Mouse (Mus musculus) forebrain, embryonic 10.5 days (tissue): ENCODE measurements at regions not wholly inside any gene's neighbourhood (a gene's known extent, or its start where the extent isn't known, plus 50 kb on each side); places are given as distances from the start of the nearest gene placed in this dataset.

Source experiments
- DNase-seq: peaks from one replicate; pipeline ENCODE4 v3.0.0-alpha.2; 2017; ENCODE audit warnings: low spot score; ENCODE audit errors: extremely low spot score
- H3K27ac ChIP-seq: fragments of 300-500 bp; sonication (generic); 2 replicates; pipeline ENCODE4 v1.5.1; 2016; ENCODE audit warnings: mild to moderate bottlenecking
- H3K27me3 ChIP-seq: fragments of 300-500 bp; sonication (generic); 2 replicates; pipeline ENCODE4 v1.6.1; 2016; ENCODE audit warnings: mild to moderate bottlenecking; ENCODE audit not compliant: poor library complexity, severe bottlenecking
- H3K36me3 ChIP-seq: fragments of 300-500 bp; sonication (generic); replicated peaks from 2 replicates; pipeline ENCODE4 v1.6.1; 2016; ENCODE audit warnings: mild to moderate bottlenecking, moderate library complexity
- H3K4me1 ChIP-seq: fragments of 300-500 bp; sonication (generic); 2 replicates; pipeline ENCODE4 v1.6.1; 2016
- H3K4me3 ChIP-seq: fragments of 300-500 bp; sonication (generic); 2 replicates; pipeline ENCODE4 v1.5.1; 2016; ENCODE audit warnings: mild to moderate bottlenecking, moderate library complexity
- H3K9me3 ChIP-seq: fragments of 300-500 bp; sonication (generic); 2 replicates; pipeline ENCODE4 v1.6.1; 2016; ENCODE audit warnings: mild to moderate bottlenecking, moderate library complexity
- WGBS: fragments of 180-500 bp; shearing (Covaris S2); methylation state at CpG from one replicate; pipeline ENCODE4 v1.1.7; 2016; 5-methylcytosine and 5-hydroxymethylcytosine counted together

GRCm38 (mm10) chr6:117479376-117479775 lies 311.0 kb downstream of the Cxcl12 start:
- no peaks in the 10 kb centered on the region for H3K9me3 ChIP-seq
- DNase-seq = no peak
- 71% methylated on average over 2 of the region's 2 CpGs for WGBS

GRCm38 (mm10) chr6:117480396-117480795 lies 312.1 kb downstream of the Cxcl12 start:
- Histone ChIP-seq H3K4me1 (no peaks in the 10 kb centered on the region), H3K4me3 (no peak overlapping the region), H3K27ac (no peak overlapping the region), H3K36me3 (no peaks in the 10 kb centered on the region), H3K9me3 (no peaks in the 10 kb centered on the region), H3K27me3 (no peaks in the 10 kb centered on the region)
- WGBS = 93% methylated on average over 2 of the region's 2 CpGs
- DNase-seq = no peak

More at GRCm38 (mm10) chr6:117479376-117479775, 311.0 kb downstream of the Cxcl12 start:
- no peaks in the 10 kb centered on the region for H3K27me3 ChIP-seq
- H3K36me3 ChIP-seq = no peaks in the 10 kb centered on the region
- H3K4me1 ChIP-seq = no peaks in the 10 kb centered on the region
- no peak overlapping the region for H3K27ac ChIP-seq
- H3K4me3 ChIP-seq = no peak overlapping the region

- no peaks in the 10 kb centered on the region for H3K9me3 ChIP-seq
- H3K27me3 ChIP-seq = no peaks in the 10 kb centered on the region
- WGBS = 95% methylated on average over 4 of the region's 4 CpGs
- H3K4me3 ChIP-seq = no peak overlapping the region
- H3K27ac ChIP-seq = no peak overlapping the region
- H3K4me1 ChIP-seq = no peaks in the 10 kb centered on the region
- H3K36me3 ChIP-seq = no peaks in the 10 kb centered on the region
- DNase-seq = no peak
Measured at GRCm38 (mm10) chr6:117489161-117489560, 320.8 kb downstream of the Cxcl12 start.

GRCm38 (mm10) chr6:117489761-117490396 lies 321.5 kb downstream of the Cxcl12 start:
- Histone ChIP-seq H3K36me3 (no peaks in the 10 kb centered on the region), H3K27me3 (no peaks in the 10 kb centered on the region), H3K4me3 (no peak overlapping the region), H3K27ac (no peak overlapping the region), H3K9me3 (no peaks in the 10 kb centered on the region), H3K4me1 (no peaks in the 10 kb centered on the region)
- no peak for DNase-seq
- WGBS = 88% methylated on average over 3 of the region's 3 CpGs

- no peak for DNase-seq
- H3K27me3 ChIP-seq = no peaks in the 10 kb centered on the region
- H3K27ac ChIP-seq = no peak overlapping the region
- 91% methylated on average over 1 of the region's 1 CpGs for WGBS
- no peaks in the 10 kb centered on the region for H3K36me3 ChIP-seq
- no peaks in the 10 kb centered on the region for H3K4me1 ChIP-seq
- no peak overlapping the region for H3K4me3 ChIP-seq
- no peaks in the 10 kb centered on the region for H3K9me3 ChIP-seq
Measured at GRCm38 (mm10) chr6:117494971-117495370, 326.6 kb downstream of the Cxcl12 start.

GRCm38 (mm10) chr6:117497337-117497736 lies 329.0 kb downstream of the Cxcl12 start:
- H3K27me3 ChIP-seq = no peaks in the 10 kb centered on the region
- 90% methylated on average over 5 of the region's 5 CpGs for WGBS
- no peaks in the 10 kb centered on the region for H3K36me3 ChIP-seq
- H3K4me3 ChIP-seq = no peak overlapping the region
- no peaks in the 10 kb centered on the region for H3K9me3 ChIP-seq
- no peak overlapping the region for H3K27ac ChIP-seq
- DNase-seq = no peak
- no peaks in the 10 kb centered on the region for H3K4me1 ChIP-seq

GRCm38 (mm10) chr6:117497904-117498303 lies 329.6 kb downstream of the Cxcl12 start:
- Histone ChIP-seq H3K4me1 (no peaks in the 10 kb centered on the region), H3K27ac (no peak overlapping the region), H3K4me3 (no peak overlapping the region), H3K9me3 (no peaks in the 10 kb centered on the region), H3K27me3 (no peaks in the 10 kb centered on the region), H3K36me3 (no peaks in the 10 kb centered on the region)
- no peak for DNase-seq
- WGBS = 92% methylated on average over 5 of the region's 5 CpGs

GRCm38 (mm10) chr6:117502346-117502745 lies 334.0 kb downstream of the Cxcl12 start:
- Histone ChIP-seq H3K27ac (no peak overlapping the region), H3K4me3 (no peak overlapping the region), H3K9me3 (no peaks in the 10 kb centered on the region), H3K27me3 (no peaks in the 10 kb centered on the region), H3K36me3 (no peaks in the 10 kb centered on the region), H3K4me1 (no peaks in the 10 kb centered on the region)
- DNase-seq = no peak
- 75% methylated on average over 5 of the region's 5 CpGs for WGBS

GRCm38 (mm10) chr6:117504771-117505170 lies 336.2 kb upstream of the Zfp637 start:
- Histone ChIP-seq H3K9me3 (no peaks in the 10 kb centered on the region), H3K27ac (no peak overlapping the region), H3K4me3 (no peak overlapping the region), H3K4me1 (no peaks in the 10 kb centered on the region), H3K27me3 (no peaks in the 10 kb centered on the region), H3K36me3 (no peaks in the 10 kb centered on the region)
- no peak for DNase-seq
- 89% methylated on average over 10 of the region's 10 CpGs for WGBS

GRCm38 (mm10) chr6:117505431-117505830 lies 335.5 kb upstream of the Zfp637 start:
- DNase-seq = no peak
- no peak overlapping the region for H3K4me3 ChIP-seq
- no peaks in the 10 kb centered on the region for H3K27me3 ChIP-seq
- WGBS = 65% methylated on average over 3 of the region's 3 CpGs
- no peaks in the 10 kb centered on the region for H3K36me3 ChIP-seq
- H3K27ac ChIP-seq = no peak overlapping the region
- H3K9me3 ChIP-seq = no peaks in the 10 kb centered on the region
- H3K4me1 ChIP-seq = no peaks in the 10 kb centered on the region

GRCm38 (mm10) chr6:117506619-117507018 lies 334.4 kb upstream of the Zfp637 start:
- Histone ChIP-seq H3K4me1 (no peaks in the 10 kb centered on the region), H3K27ac (no peak overlapping the region), H3K27me3 (no peaks in the 10 kb centered on the region), H3K9me3 (no peaks in the 10 kb centered on the region), H3K36me3 (no peaks in the 10 kb centered on the region), H3K4me3 (no peak overlapping the region)
- WGBS = 83% methylated on average over 7 of the region's 7 CpGs
- peak; percentile 2 for DNase-seq

GRCm38 (mm10) chr6:117508860-117509259 lies 332.1 kb upstream of the Zfp637 start:
- no peaks in the 10 kb centered on the region for H3K36me3 ChIP-seq
- no peak overlapping the region for H3K4me3 ChIP-seq
- DNase-seq = no peak
- no peaks in the 10 kb centered on the region for H3K9me3 ChIP-seq
- no peaks in the 10 kb centered on the region for H3K4me1 ChIP-seq
- WGBS = 90% methylated on average over 6 of the region's 6 CpGs
- no peaks in the 10 kb centered on the region for H3K27me3 ChIP-seq
- H3K27ac ChIP-seq = no peak overlapping the region

- DNase-seq = no peak
- WGBS = 91% methylated on average over 4 of the region's 4 CpGs
- no peak overlapping the region for H3K27ac ChIP-seq
- H3K4me3 ChIP-seq = no peak overlapping the region
- no peaks in the 10 kb centered on the region for H3K4me1 ChIP-seq
- no peaks in the 10 kb centered on the region for H3K27me3 ChIP-seq
- no peaks in the 10 kb centered on the region for H3K9me3 ChIP-seq
- H3K36me3 ChIP-seq = no peaks in the 10 kb centered on the region
Measured at GRCm38 (mm10) chr6:117510026-117510425, 331.0 kb upstream of the Zfp637 start.

GRCm38 (mm10) chr6:117514831-117515230 lies 326.1 kb upstream of the Zfp637 start:
- Histone ChIP-seq H3K27ac (no peak overlapping the region), H3K27me3 (no peaks in the 10 kb centered on the region), H3K4me1 (0 out of 2 replicates have a peak, but pooled peaks cover 3% of the 10 kb centered on the region), H3K4me3 (no peak overlapping the region), H3K36me3 (no peaks in the 10 kb centered on the region), H3K9me3 (no peaks in the 10 kb centered on the region)
- 96% methylated on average over 5 of the region's 5 CpGs for WGBS
- DNase-seq = no peak
